Mouse (Mus musculus) stomach, embryonic 15.5 days (tissue): ENCODE measurements around the gene Olfr287. TPM values are rescaled to one million over a fixed set of nuclear protein-coding genes. Genes with fewer than 3 reads are reported as not detected.

Experiments used
- ATAC-seq: fragments of 200-750 bp; cut with Nextera tagmentation; 2 replicates; pipeline ENCODE4 v1.8.0; 2017; ENCODE audit warnings: low read depth, moderate number of reproducible peaks, moderate TSS enrichment; ENCODE audit not compliant: insufficient read depth, low FRiP score
- H3K27ac ChIP-seq: fragments of 300-500 bp; sonication (generic); 2 replicates; pipeline ENCODE4 v1.5.1; 2015; ENCODE audit warnings: mild to moderate bottlenecking, inconsistent platforms
- H3K27me3 ChIP-seq: fragments of 300-500 bp; sonication (generic); replicated peaks from 2 replicates; pipeline ENCODE4 v1.6.1; 2015; ENCODE audit warnings: inconsistent platforms
- H3K36me3 ChIP-seq: fragments of 300-500 bp; sonication (generic); 2 replicates; pipeline ENCODE4 v1.6.1; 2015; ENCODE audit warnings: inconsistent platforms
- H3K4me1 ChIP-seq: fragments of 300-500 bp; sonication (generic); 2 replicates; pipeline ENCODE4 v1.6.1; 2015; ENCODE audit warnings: inconsistent platforms
- H3K4me2 ChIP-seq: fragments of 300-500 bp; sonication (generic); 2 replicates; pipeline ENCODE4 v1.6.1; 2015; ENCODE audit warnings: mild to moderate bottlenecking, inconsistent platforms
- H3K4me3 ChIP-seq: fragments of 300-500 bp; sonication (generic); replicated peaks from 2 replicates; pipeline ENCODE4 v1.5.1; 2015; ENCODE audit warnings: inconsistent platforms
- H3K9ac ChIP-seq: fragments of 300-500 bp; sonication (generic); 2 replicates; pipeline ENCODE4 v1.6.1; 2015; ENCODE audit warnings: inconsistent platforms
- H3K9me3 ChIP-seq: fragments of 300-500 bp; sonication (generic); 2 replicates; pipeline ENCODE4 v1.6.1; 2016; ENCODE audit warnings: inconsistent platforms
- WGBS: fragments of 180-500 bp; shearing (Covaris S2); methylation state at CpG from one replicate; pipeline ENCODE4 v1.1.7; 2015; 5-methylcytosine and 5-hydroxymethylcytosine counted together
- polyA plus RNA-seq: library from polyadenylated mRNA; unstranded; fragments of >200 nt; fragmentation: Nextera tagmentation; extraction: Ambion mirVana; gene quantifications from 2 replicates; pipeline ENCODE4 v1.2.1, GENCODE M21; 2015

Gene Olfr287
- not detected in 2 replicates for polyA plus RNA-seq

- H3K9ac ChIP-seq, result no peak within 1 kb of the TSS
- no peak within 1 kb of the TSS for H3K27ac ChIP-seq
- no peak within 1 kb of the TSS for H3K4me3 ChIP-seq
- ATAC-seq, result no peak
- no peak within 1 kb of the TSS for H3K4me2 ChIP-seq
- H3K27me3 ChIP-seq, result no peaks in the 10 kb centered on the region
- H3K4me1 ChIP-seq, result no peaks in the 10 kb centered on the region
- H3K36me3 ChIP-seq, result no peaks in the 10 kb centered on the region
- no peaks in the 10 kb centered on the region for H3K9me3 ChIP-seq
- WGBS, result 69% methylated on average over 4 of the region's 4 CpGs
Observed at GRCm38 (mm10) chr15:98220877-98221276, at the start of gene Olfr287, which contains the start of gene Gm44579. Gene Olfr287, minus strand, starts transcription at chr15:98221056. Gene Gm44579, minus strand, starts transcription at chr15:98220977.

- H3K9me3 ChIP-seq, result no peaks in the 10 kb centered on the region
- H3K4me3 ChIP-seq, result no peak overlapping the region
- no peak overlapping the region for H3K4me2 ChIP-seq
- H3K36me3 ChIP-seq, result no peaks in the 10 kb centered on the region
- H3K27ac ChIP-seq, result no peak overlapping the region
- H3K4me1 ChIP-seq, result no peaks in the 10 kb centered on the region
- WGBS, result 85% methylated on average over 7 of the region's 7 CpGs
- no peaks in the 10 kb centered on the region for H3K27me3 ChIP-seq
- no peak overlapping the region for H3K9ac ChIP-seq
- no peak for ATAC-seq
Observed at GRCm38 (mm10) chr15:98257776-98258175, 36.9 kb upstream of the Olfr287 start.

- no peaks in the 10 kb centered on the region for H3K36me3 ChIP-seq
- no peak within 1 kb of the TSS for H3K4me2 ChIP-seq
- no peak within 1 kb of the TSS for H3K27ac ChIP-seq
- no peaks in the 10 kb centered on the region for H3K9me3 ChIP-seq
- no peaks in the 10 kb centered on the region for H3K27me3 ChIP-seq
- H3K4me3 ChIP-seq, result no peak within 1 kb of the TSS
- 83% methylated on average over 8 of the region's 8 CpGs for WGBS
- no peak for ATAC-seq
- no peaks in the 10 kb centered on the region for H3K4me1 ChIP-seq
- no peak within 1 kb of the TSS for H3K9ac ChIP-seq
Observed at GRCm38 (mm10) chr15:98257193-98257592, 36.3 kb upstream of the Olfr287 start, which contains the start of gene H1fnt. Gene H1fnt, minus strand, starts transcription at chr15:98257293.

- Histone ChIP-seq H3K4me3 (no peak overlapping the region), H3K27ac (no peak overlapping the region), H3K4me2 (no peak overlapping the region), H3K27me3 (no peaks in the 10 kb centered on the region), H3K9me3 (no peaks in the 10 kb centered on the region), H3K36me3 (no peaks in the 10 kb centered on the region), H3K4me1 (no peaks in the 10 kb centered on the region), H3K9ac (no peak overlapping the region)
- no peak for ATAC-seq
- WGBS, result 93% methylated on average over 13 of the region's 13 CpGs
Observed at GRCm38 (mm10) chr15:98256271-98256670, 35.4 kb upstream of the Olfr287 start.

GRCm38 (mm10) chr15:98235442-98235841 lies 14.6 kb upstream of the Olfr287 start:
- Histone ChIP-seq H3K4me1 (no peaks in the 10 kb centered on the region), H3K9ac (no peak overlapping the region), H3K27ac (no peak overlapping the region), H3K36me3 (no peaks in the 10 kb centered on the region), H3K9me3 (no peaks in the 10 kb centered on the region), H3K4me2 (no peak overlapping the region), H3K4me3 (no peak overlapping the region), H3K27me3 (no peaks in the 10 kb centered on the region)
- ATAC-seq, result no peak
- WGBS, result 83% methylated on average over 4 of the region's 4 CpGs

GRCm38 (mm10) chr15:98234350-98234749 lies 13.5 kb upstream of the Olfr287 start, which contains the start of gene Olfr286:
Gene Olfr286, minus strand, starts transcription at chr15:98234450.
- no peaks in the 10 kb centered on the region for H3K36me3 ChIP-seq
- no peaks in the 10 kb centered on the region for H3K4me1 ChIP-seq
- H3K9me3 ChIP-seq, result no peaks in the 10 kb centered on the region
- no peak for ATAC-seq
- no peak within 1 kb of the TSS for H3K4me3 ChIP-seq
- no peak within 1 kb of the TSS for H3K27ac ChIP-seq
- WGBS, result 84% methylated on average over 4 of the region's 4 CpGs
- H3K9ac ChIP-seq, result no peak within 1 kb of the TSS
- H3K4me2 ChIP-seq, result no peak within 1 kb of the TSS
- H3K27me3 ChIP-seq, result no peaks in the 10 kb centered on the region

- Histone ChIP-seq H3K36me3 (no peaks in the 10 kb centered on the region), H3K9ac (no peak overlapping the region), H3K4me1 (no peaks in the 10 kb centered on the region), H3K4me3 (no peak overlapping the region), H3K9me3 (no peaks in the 10 kb centered on the region), H3K27ac (no peak overlapping the region), H3K4me2 (no peak overlapping the region), H3K27me3 (no peaks in the 10 kb centered on the region)
- ATAC-seq, result no peak
- WGBS, result 72% methylated on average over 7 of the region's 7 CpGs
Observed at GRCm38 (mm10) chr15:98226096-98226495, 5.2 kb upstream of the Olfr287 start.

GRCm38 (mm10) chr15:98225610-98226009 lies 4.8 kb upstream of the Olfr287 start:
- no peak overlapping the region for H3K27ac ChIP-seq
- no peak overlapping the region for H3K4me2 ChIP-seq
- H3K9me3 ChIP-seq, result no peaks in the 10 kb centered on the region
- no peaks in the 10 kb centered on the region for H3K36me3 ChIP-seq
- WGBS, result 40% methylated on average over 16 of the region's 16 CpGs
- no peak overlapping the region for H3K4me3 ChIP-seq
- H3K9ac ChIP-seq, result no peak overlapping the region
- no peaks in the 10 kb centered on the region for H3K4me1 ChIP-seq
- ATAC-seq, result no peak
- no peaks in the 10 kb centered on the region for H3K27me3 ChIP-seq

- H3K9me3 ChIP-seq, result no peaks in the 10 kb centered on the region
- no peaks in the 10 kb centered on the region for H3K27me3 ChIP-seq
- ATAC-seq, result no peak
- H3K4me1 ChIP-seq, result no peaks in the 10 kb centered on the region
- H3K4me3 ChIP-seq, result no peak overlapping the region
- H3K27ac ChIP-seq, result no peak overlapping the region
- no peak overlapping the region for H3K9ac ChIP-seq
- H3K36me3 ChIP-seq, result no peaks in the 10 kb centered on the region
- H3K4me2 ChIP-seq, result no peak overlapping the region
Observed at GRCm38 (mm10) chr15:98222377-98222776, 1.5 kb upstream of the Olfr287 start.

GRCm38 (mm10) chr15:98214130-98214529 lies 6.7 kb downstream of the Olfr287 start:
- H3K4me2 ChIP-seq, result no peak overlapping the region
- ATAC-seq, result no peak
- H3K27me3 ChIP-seq, result no peaks in the 10 kb centered on the region
- WGBS, result 62% methylated on average over 5 of the region's 5 CpGs
- H3K4me3 ChIP-seq, result no peak overlapping the region
- no peaks in the 10 kb centered on the region for H3K9me3 ChIP-seq
- no peaks in the 10 kb centered on the region for H3K4me1 ChIP-seq
- H3K36me3 ChIP-seq, result no peaks in the 10 kb centered on the region
- no peak overlapping the region for H3K9ac ChIP-seq
- no peak overlapping the region for H3K27ac ChIP-seq

GRCm38 (mm10) chr15:98213336-98213870 lies 7.5 kb downstream of the Olfr287 start:
- ATAC-seq, result no peak
- H3K36me3 ChIP-seq, result no peaks in the 10 kb centered on the region
- H3K9me3 ChIP-seq, result no peaks in the 10 kb centered on the region
- WGBS, result 73% methylated on average over 5 of the region's 5 CpGs
- H3K4me3 ChIP-seq, result no peak overlapping the region
- H3K9ac ChIP-seq, result no peak overlapping the region
- H3K27me3 ChIP-seq, result no peaks in the 10 kb centered on the region
- H3K4me2 ChIP-seq, result no peak overlapping the region
- no peak overlapping the region for H3K27ac ChIP-seq
- H3K4me1 ChIP-seq, result no peaks in the 10 kb centered on the region

GRCm38 (mm10) chr15:98209676-98210075 lies 11.2 kb downstream of the Olfr287 start:
- no peaks in the 10 kb centered on the region for H3K4me1 ChIP-seq
- no peak overlapping the region for H3K27ac ChIP-seq
- H3K4me3 ChIP-seq, result no peak overlapping the region
- H3K36me3 ChIP-seq, result no peaks in the 10 kb centered on the region
- no peak for ATAC-seq
- no peak overlapping the region for H3K4me2 ChIP-seq
- H3K27me3 ChIP-seq, result no peaks in the 10 kb centered on the region
- H3K9me3 ChIP-seq, result no peaks in the 10 kb centered on the region
- 83% methylated on average over 7 of the region's 7 CpGs for WGBS
- no peak overlapping the region for H3K9ac ChIP-seq

- no peaks in the 10 kb centered on the region for H3K4me1 ChIP-seq
- no peaks in the 10 kb centered on the region for H3K27me3 ChIP-seq
- no peak within 1 kb of the TSS for H3K9ac ChIP-seq
- no peak within 1 kb of the TSS for H3K4me2 ChIP-seq
- no peak for ATAC-seq
- no peaks in the 10 kb centered on the region for H3K36me3 ChIP-seq
- no peaks in the 10 kb centered on the region for H3K9me3 ChIP-seq
- H3K27ac ChIP-seq, result no peak within 1 kb of the TSS
- no peak within 1 kb of the TSS for H3K4me3 ChIP-seq
- WGBS, result 63% methylated on average over 3 of the region's 3 CpGs
Observed at GRCm38 (mm10) chr15:98195442-98195841, 25.4 kb downstream of the Olfr287 start, which contains the start of gene Olfr288. Gene Olfr288, minus strand, starts transcription at chr15:98195542.
